Mouse (Mus musculus) liver, embryonic 15.5 days (tissue): ENCODE results near the gene C87414. TPM values are rescaled to one million over a fixed set of nuclear protein-coding genes. Genes with fewer than 3 reads are reported as not detected.
"Not testable (repeated sequence)": the region's sequence is repeated elsewhere in the genome, so short reads cannot be mapped to it uniquely, and the experiment has no call there.

ENCODE experiments used
- ATAC-seq: fragments of 200-750 bp; cut with Nextera tagmentation; 2 replicates; pipeline ENCODE4 v1.8.0; 2017; ENCODE audit warnings: moderate number of reproducible peaks, mild to moderate bottlenecking, moderate library complexity; ENCODE audit not compliant: insufficient read depth
- H3K27ac ChIP-seq: fragments of 300-500 bp; sonication (generic); replicated peaks from 2 replicates; pipeline ENCODE4 v1.5.1; 2015; ENCODE audit warnings: mild to moderate bottlenecking, inconsistent platforms
- H3K27me3 ChIP-seq: fragments of 300-500 bp; sonication (generic); 2 replicates; pipeline ENCODE4 v1.6.1; 2015; ENCODE audit warnings: mild to moderate bottlenecking, inconsistent platforms
- H3K36me3 ChIP-seq: fragments of 300-500 bp; sonication (generic); replicated peaks from 2 replicates; pipeline ENCODE4 v1.6.1; 2015; ENCODE audit warnings: moderate library complexity, mild to moderate bottlenecking, inconsistent platforms
- H3K4me1 ChIP-seq: fragments of 300-500 bp; sonication (generic); replicated peaks from 2 replicates; pipeline ENCODE4 v1.6.1; 2015; ENCODE audit warnings: inconsistent platforms
- H3K4me2 ChIP-seq: fragments of 300-500 bp; sonication (generic); 2 replicates; pipeline ENCODE4 v1.6.1; 2015; ENCODE audit warnings: moderate library complexity, mild to moderate bottlenecking, inconsistent platforms
- H3K4me3 ChIP-seq: fragments of 300-500 bp; sonication (generic); replicated peaks from 2 replicates; pipeline ENCODE4 v1.5.1; 2015; ENCODE audit warnings: mild to moderate bottlenecking, inconsistent platforms
- H3K9ac ChIP-seq: fragments of 300-500 bp; sonication (generic); 2 replicates; pipeline ENCODE4 v1.6.1; 2015; ENCODE audit warnings: moderate library complexity, mild to moderate bottlenecking, inconsistent platforms
- H3K9me3 ChIP-seq: fragments of 300-500 bp; sonication (generic); replicated peaks from 2 replicates; pipeline ENCODE4 v1.6.1; 2016; ENCODE audit warnings: inconsistent platforms
- WGBS: fragments of 180-500 bp; shearing (Covaris S2); methylation state at CpG from one replicate; pipeline ENCODE4 v1.1.7; 2015; ENCODE audit warnings: mixed read lengths; ENCODE audit not compliant: insufficient replicate concordance; 5-methylcytosine and 5-hydroxymethylcytosine counted together
- polyA plus RNA-seq: library from polyadenylated mRNA; unstranded; fragments of >200 nt; fragmentation: Nextera tagmentation; extraction: Ambion mirVana; gene quantifications from 2 replicates; pipeline ENCODE4 v1.2.1, GENCODE M21; 2015

The C87414 gene
- not detected in 2 replicates for polyA plus RNA-seq

DNA sequence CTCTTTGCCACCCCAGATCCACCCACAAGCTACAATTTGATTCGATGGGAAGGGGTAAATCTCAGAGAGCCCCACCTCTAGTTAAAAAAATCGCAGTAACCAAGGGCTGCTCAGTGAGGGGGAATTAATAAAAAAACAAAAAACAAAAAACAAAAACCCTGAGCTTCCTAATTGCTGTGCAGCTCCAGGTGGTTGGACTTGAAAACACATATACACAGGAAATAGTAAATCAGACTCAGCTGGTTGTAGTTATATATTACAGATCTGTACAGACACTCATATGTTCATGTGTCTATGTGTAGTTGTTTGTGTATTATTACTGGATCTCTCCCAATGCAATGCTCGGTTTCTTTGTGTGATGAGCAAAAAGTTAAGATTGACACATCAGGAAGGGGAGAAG, at the start of gene C87414:
TSS of gene C87414 (minus strand) at position 101 of the 400 bp plus-strand sequence.
- H3K27me3 ChIP-seq, H3K4me3 ChIP-seq, H3K27ac ChIP-seq, H3K9me3 ChIP-seq, H3K4me1 ChIP-seq, H3K36me3 ChIP-seq, ATAC-seq, H3K9ac ChIP-seq, H3K4me2 ChIP-seq: not testable (repeated sequence)
- 67% methylated on average over 1 of the region's 3 CpGs for WGBS

DNA sequence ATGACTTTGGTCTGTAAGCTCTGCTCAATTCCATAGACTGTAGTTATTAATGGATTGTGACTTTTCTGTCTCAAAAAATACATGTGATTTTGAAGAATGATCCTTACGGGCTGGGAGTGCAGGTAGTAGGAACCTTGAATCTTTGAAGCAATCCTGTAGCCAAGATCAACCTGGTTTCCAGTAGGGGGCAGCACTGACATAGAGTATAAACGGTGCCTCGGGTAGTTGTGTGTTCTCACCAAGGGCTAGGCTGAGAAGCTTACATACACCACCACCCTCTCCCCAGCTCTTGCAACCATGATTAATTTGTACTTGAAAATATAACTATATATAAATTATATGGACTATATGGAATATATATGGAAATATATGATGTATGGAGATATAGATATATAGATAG, 13.3 kb upstream of the C87414 start:
- not testable (repeated sequence) for H3K4me1 ChIP-seq, H3K27ac ChIP-seq, H3K9ac ChIP-seq, H3K36me3 ChIP-seq, H3K9me3 ChIP-seq, ATAC-seq, H3K27me3 ChIP-seq, H3K4me3 ChIP-seq, H3K4me2 ChIP-seq
- WGBS: 57% methylated on average over 3 of the region's 3 CpGs

Other genes starting within 250 kb of the C87414 start
- gene Gm16427, start 131.4 kb downstream of the C87414 start, polyA plus RNA-seq: not detected in 2 replicates
- not detected in 2 replicates for gene Gm7792, start 172.2 kb upstream of the C87414 start, polyA plus RNA-seq